Mouse (Mus musculus) brain, adult 2 months (tissue): ENCODE data around the gene Ddn.

Experiments
- DNase-seq: peaks from one replicate; pipeline ENCODE4 v3.0.0; 2011; ENCODE audit warnings: low read depth, low spot score

Gene Ddn

DNA sequence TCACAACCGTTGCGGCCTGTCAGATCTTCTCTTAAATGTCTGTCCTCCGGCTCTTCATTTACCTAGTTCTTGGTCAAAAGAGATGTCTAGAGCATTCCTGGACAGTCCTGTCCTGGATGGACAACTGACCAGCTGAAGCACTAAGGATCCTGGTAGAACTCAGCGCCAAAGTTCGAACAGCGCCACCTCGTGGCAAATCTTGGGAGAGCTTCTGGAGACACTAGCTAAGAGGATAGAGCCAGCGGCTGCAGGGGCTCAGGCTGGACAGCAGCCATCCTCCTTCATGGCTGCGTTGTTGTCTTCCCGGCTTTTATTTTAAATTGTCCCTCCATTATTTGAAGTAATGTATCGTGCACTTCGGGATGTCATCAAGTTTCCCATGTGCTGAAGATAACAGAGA, 9.9 kb downstream of the Ddn start:
- peak; percentile 83 for DNase-seq

GRCm38 (mm10) chr15:98798903-98799302, 10.4 kb downstream of the Ddn start:
- DNase-seq, result no peak

DNA sequence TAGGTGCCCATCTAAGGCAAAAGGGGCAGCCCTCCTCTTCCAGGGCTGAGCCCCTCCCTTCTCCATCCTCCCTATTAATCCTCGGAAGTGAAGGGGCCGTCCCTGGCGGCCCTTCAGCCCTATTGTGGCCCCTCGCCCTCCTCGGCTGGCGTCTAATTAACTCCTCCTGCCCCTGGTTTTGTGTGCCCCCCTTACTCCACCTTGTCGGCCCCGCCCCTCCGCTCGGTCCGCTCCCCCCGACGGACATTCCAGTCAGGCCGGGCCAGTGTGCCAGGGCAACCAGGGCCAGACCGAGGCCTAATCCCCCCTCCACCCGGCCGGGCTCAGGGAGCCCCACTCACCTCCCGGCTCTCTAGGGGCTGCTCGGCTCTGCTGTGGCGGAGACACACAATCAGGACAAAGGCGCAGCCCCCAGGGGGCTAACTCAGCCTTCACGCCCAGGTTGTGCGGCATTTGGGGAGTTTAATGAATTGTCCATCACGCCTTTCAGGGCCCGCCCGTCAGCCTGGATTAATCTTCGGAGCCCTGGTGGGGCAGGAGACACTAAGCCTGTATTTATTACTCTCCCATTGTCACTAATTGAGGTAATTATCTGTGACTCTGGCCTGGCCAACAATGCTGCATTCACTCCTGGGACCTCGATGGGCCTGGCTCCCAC, 11.3 kb downstream of the Ddn start:
- no peak for DNase-seq

- DNase-seq, result peak; percentile 76
These were observed 12.3 kb downstream of the Ddn start for GRCm38 (mm10) chr15:98796803-98797595.

DNA sequence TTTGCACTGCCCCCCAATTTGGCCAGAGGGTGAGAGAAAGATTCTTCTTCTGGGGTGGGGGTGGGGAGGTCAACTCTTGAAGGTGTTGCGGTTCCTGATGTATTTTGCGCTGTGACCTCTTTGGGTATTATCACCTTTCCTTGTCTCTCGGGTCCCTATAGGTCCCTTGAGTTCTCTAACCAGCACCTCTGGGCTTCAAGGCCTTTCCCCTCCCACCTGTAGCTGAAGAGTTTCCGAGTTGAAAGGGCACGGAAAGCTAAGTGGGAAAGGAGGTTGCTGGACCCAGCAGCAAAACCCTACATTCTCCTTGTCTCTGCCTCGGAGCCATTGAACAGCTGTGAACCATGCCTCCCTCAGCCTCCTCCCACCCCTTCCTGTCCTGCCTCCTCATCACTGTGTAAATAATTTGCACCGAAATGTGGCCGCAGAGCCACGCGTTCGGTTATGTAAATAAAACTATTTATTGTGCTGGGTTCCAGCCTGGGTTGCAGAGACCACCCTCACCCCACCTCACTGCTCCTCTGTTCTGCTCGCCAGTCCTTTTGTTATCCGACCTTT, 16.1 kb downstream of the Ddn start:
- peak; percentile 24 for DNase-seq

- DNase-seq, result peak; percentile 84
These were observed 16.9 kb downstream of the Ddn start for GRCm38 (mm10) chr15:98792233-98793020.

DNA sequence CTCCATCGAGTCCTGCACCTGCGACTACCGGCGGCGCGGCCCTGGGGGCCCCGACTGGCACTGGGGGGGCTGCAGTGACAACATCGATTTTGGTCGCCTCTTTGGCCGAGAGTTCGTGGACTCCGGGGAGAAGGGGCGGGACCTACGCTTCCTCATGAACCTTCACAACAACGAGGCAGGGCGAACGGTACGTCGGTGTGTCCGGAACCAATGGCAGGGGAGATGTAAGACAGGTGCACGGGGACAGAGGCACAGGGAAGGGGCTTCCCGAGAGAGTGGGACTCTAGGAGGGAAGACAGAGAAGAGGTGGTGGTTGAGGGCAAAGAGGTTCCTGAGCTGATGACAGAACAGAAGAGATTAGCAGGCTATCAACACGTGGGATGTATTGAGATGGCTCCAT, 17.5 kb downstream of the Ddn start:
- DNase-seq, result no peak

DNA sequence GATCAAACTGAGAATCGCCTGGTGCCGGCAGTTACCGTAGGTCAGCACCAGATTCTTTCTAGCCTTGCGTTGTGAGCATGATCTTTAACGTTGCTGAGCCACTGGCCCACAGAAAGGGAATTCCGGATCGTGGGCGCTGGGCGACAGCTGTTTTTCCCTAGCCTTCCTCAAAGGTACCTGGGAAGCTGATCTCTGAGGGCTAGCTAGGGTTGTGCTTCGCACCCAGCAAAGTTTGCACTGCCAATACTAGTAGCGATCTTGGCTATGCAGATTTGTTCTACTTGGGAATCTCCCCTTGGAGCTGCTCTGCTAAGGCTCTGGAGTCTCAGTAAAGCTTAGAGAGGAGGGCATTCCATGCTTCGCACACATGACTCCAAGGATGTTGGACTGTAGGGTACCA, 18.1 kb downstream of the Ddn start:
- no peak for DNase-seq

GRCm38 (mm10) chr15:98790761-98791160, 18.5 kb downstream of the Ddn start:
- no peak for DNase-seq

GRCm38 (mm10) chr15:98789661-98790535, 19.4 kb downstream of the Ddn start, which contains the start of gene Wnt1:
Wnt1 (plus strand) TSS chr15:98789857.
- DNase-seq, result no peak

- DNase-seq, result no peak
These were observed 20.2 kb downstream of the Ddn start for GRCm38 (mm10) chr15:98788972-98789660.

DNA sequence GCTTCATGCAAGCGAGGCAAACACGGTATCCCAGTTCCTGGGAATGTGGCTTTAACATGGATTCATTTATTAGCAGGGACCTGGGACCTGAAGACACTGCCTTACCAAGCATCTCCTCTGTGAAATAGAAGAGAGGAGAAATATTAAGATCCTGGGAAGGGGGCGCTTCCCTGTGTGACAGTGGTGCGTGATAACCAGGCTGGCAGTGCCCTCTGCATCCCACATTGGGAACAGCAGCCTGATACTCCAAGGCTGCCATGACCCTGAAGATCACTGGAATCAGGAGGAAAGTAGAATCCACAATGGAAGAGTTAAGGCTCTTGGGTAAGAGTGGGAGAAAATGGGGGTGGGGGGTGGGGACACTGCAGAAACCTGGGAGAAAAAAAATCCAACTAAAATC, 21.4 kb downstream of the Ddn start:
- peak; percentile 58 for DNase-seq

DNA sequence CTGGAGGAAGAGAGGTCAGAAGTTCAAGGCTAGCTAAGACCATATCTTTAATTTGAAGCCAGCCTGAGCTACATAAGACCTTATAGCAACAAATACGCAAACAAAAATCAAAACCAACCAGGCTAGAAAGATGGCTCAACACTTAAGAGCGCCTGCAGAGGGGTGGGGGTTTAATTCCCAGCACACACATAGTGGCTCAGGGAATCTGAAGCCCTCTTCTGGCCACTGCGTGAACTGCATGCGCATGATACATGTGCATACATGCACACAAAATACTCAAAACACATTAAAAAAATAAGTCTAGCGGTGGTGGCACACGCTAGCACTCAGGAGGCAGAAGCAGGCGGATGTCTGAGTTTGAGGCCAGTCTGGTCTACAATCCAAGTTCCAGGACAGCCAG, 23.5 kb downstream of the Ddn start:
- DNase-seq, result peak; percentile 29

- DNase-seq, result peak; percentile 25
These were observed 28.1 kb downstream of the Ddn start for GRCm38 (mm10) chr15:98781166-98781565.

GRCm38 (mm10) chr15:98780573-98780972, 28.7 kb downstream of the Ddn start:
- DNase-seq, result peak; percentile 50

DNA sequence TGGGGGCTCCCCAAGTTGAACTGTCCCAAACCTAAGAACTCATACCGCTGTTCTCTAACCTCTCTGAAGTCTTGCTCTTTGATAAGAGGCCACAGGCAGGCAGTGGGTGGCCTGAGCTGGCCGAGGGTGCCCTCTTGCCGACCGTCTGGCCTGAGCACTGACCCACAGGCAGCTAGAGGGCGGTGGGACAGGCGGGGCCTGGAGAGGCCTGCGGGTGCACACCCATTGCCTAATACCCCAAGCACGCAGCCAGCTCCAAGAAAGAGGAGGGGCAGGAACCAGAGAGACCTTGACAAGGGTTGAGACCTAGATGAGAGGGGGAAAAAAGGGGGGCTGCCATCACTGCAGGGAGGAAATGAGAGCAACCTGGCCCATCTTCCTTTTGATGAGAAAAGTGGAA, 29.2 kb downstream of the Ddn start:
- no peak for DNase-seq

DNA sequence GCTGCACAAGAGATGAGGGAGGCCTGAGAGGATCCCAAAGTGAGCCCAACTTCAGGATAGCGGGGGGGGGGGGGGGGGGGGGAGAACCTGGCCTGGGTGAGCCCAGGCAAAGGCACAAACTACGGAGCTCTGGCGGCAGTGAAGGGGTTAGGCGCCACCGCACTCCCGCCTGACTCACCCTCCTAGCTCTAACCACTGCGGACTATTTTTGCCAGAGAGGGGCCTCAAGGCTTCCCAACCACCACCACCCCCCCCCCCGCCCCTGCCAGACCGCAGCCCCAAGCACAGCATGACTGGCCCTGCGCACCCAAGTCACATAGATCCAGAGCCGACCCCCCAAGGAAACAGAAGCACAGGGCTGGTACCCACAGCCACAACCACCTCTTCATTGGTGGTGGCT, 30.5 kb downstream of the Ddn start:
- no peak for DNase-seq

DNA sequence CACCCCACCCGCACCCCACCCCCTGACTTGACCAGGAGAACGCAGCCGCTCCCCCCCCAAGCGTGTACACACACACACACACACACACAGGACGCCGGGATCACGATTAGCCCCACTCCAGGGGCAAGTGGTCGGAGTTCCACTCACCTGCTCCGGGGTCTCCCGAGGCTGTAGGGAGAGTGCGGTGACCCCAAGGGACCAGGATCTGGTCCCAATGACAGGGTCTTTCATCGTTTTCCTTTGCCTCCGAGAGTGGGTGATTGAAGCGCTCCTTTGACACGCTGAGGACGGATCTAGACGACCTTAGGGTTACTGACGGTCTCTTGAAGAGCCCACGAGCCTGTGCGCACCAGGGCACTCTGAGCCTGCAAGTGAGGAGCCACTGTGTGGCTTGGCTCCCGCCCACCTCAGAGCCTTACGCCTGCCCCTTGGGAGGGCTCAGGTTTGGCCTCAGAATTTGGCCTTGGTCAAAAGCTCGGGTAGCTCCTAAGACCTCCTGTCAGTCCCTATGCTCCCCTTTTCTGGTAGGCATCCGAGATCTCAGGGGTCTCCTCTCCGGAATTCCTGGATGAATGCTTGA, 31.0 kb downstream of the Ddn start:
- no peak for DNase-seq

GRCm38 (mm10) chr15:98777762-98778161, 31.5 kb downstream of the Ddn start, which contains the start of gene Wnt10b:
Wnt10b (minus strand) TSS chr15:98778150.
- DNase-seq, result no peak

DNA sequence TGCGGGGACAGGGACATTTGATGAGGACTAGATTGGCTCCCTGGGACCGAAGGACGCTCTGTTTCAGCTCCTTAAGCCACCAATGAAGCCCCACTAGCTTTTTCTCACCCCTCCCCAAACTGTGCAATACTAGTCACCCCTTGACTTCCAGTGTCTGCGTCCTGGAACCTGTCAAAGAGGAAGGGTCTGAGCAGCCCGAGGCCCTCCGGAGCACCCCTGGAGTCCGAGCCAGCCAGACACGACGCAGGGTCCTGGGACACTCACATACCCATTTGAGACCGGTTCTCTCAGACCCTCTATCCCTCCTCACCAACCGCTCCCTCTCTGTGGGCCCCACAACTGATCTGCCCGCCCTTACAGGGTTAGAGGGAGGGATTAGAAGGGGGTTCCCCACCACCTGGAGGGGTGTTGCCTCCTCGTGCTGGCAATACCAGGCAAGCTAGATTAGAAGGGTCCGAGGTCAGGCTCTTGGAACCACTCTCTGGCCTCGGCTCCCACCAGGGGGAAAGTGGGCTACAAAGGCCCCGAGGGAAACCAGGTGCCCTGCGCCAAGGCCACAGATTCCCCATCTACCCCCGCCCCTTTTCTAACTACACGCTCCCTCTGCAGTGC, 32.2 kb downstream of the Ddn start:
- DNase-seq, result no peak
